Mouse (Mus musculus): ENCODE measurements around the gene Gm11444. TPM values are rescaled to one million over a fixed set of nuclear protein-coding genes. Genes with fewer than 3 reads are reported as not detected.
A peak's percentile ranks its signal among the peaks of the same experiment; 100 is the strongest.

Gm11444 gene
- polyA plus RNA-seq, 1 experiment, result not detected

DNA sequence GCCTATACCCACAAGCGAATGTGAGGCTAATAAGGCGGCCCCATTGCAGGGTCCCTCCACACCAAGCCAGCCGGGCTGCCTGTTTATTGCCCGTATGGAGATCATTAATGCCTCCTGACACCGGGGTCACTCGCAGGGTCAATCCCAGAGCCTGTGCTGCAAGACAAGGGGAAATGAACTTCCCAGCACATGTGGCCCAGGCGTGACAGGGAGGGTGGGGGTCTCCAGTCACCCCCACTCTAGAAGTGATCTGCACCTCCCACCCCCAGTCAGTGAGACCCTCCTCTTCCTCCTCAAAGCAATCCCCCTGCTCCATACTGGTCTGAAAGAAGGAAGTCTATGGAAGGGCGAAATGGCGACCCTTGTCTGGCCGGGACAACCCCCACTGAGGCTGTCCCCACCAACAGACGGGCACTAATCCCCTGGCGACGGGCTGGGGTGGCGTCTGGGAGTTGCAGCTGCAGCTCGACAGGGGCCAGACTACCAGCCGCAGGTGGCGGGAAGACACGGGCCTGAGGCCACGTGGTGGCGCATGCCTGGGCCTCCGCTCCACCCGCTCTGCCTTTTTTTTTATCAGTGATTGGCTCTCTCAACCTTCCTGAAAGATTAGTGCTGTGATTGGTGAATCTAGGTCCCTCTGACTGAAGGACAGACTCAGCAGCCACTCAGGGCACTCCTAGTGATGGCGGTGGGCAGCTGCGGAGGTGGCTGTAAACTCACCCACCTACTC is 26.1 kb upstream of the Gm11444 start:
- Histone ChIP-seq H3K27ac (ENCODE audit: insufficient read depth, low read length) (no peak overlapping the region), H3K4me1 (ENCODE audit: control insufficient read depth, insufficient read depth, low read length) (no peaks in the 10 kb centered on the region), H3K4me3 (ENCODE audit: insufficient read depth, low read length) (no peak overlapping the region)
- TF ChIP-seq POLR2A (IDR thresholded peaks at IDR 0.05; ENCODE audit: low read depth, low read length) (no peak), CTCF (IDR thresholded peaks at IDR 0.05; ENCODE audit: borderline replicate concordance, insufficient read depth, low read length) (no peak)

DNA sequence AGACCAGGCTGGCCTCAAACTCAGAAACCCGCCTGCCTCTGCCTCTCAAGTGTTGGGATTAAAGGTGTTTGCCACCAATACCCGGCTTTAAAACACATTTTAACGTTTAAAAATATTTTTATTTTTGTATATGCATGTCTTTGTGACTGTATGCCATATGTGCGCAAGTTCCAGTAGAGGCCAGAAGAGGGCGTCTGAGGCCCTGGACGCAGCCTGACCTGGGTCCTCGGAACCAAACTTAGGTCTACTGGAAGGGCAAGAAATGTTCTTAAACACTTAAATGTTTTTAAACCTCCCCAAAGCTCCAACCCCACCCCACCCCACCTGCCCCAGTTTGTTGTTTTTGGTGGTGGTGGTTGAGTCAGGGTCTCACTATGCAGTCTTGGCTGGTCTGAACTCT is 14.2 kb upstream of the Gm11444 start:
- no peaks in the 10 kb centered on the region for H3K4me1 ChIP-seq (ENCODE audit: control insufficient read depth, insufficient read depth, low read length)
- no peak overlapping the region for H3K4me3 ChIP-seq (ENCODE audit: insufficient read depth, low read length)
- TF ChIP-seq CTCF (IDR thresholded peaks at IDR 0.05; ENCODE audit: borderline replicate concordance, insufficient read depth, low read length) (peak; percentile 49; the same call in 1 of the 2 replicates), POLR2A (IDR thresholded peaks at IDR 0.05; ENCODE audit: low read depth, low read length) (no peak)
- H3K27ac ChIP-seq (ENCODE audit: insufficient read depth, low read length), result no peak overlapping the region

DNA sequence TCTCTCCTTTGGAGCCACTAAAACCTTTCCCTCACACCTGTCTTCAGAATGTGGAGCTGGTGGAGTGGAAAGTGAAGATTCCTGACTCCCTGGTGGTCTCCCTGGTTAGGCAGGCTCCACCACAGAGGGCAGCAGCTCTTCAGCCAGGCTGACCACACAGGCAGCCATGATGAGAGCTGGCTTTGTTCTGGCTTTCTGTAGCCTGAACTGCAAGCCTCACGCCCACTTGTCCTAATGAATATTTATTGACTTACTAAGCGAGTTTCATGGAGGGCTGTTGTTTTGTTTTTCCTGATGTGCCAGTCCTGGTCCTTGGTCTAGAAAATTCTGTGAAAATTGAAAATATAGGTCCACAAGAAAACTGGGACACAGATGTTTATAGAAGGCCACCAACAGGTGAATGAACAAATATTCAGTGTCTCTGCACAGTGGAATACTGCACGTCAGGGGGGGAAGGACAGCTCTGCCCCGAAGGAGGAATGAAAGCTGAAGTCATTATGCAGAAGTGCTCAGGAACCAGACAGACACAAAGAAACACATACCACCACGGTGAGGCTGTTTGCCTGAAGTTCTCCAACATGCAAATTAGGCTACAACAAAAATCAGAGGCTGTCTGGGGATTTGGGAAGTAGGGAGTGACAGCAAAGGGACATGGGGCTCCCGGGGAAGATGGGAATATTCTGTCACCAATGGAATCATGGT is 8.0 kb upstream of the Gm11444 start:
- Histone ChIP-seq H3K27ac (ENCODE audit: insufficient read depth, low read length) (no peak overlapping the region), H3K4me3 (ENCODE audit: insufficient read depth, low read length) (no peak overlapping the region), H3K4me1 (ENCODE audit: control insufficient read depth, insufficient read depth, low read length) (no peaks in the 10 kb centered on the region)
- no peak for TF ChIP-seq POLR2A (IDR thresholded peaks at IDR 0.05; ENCODE audit: low read depth, low read length)
- TF ChIP-seq CTCF (IDR thresholded peaks at IDR 0.05; ENCODE audit: borderline replicate concordance, insufficient read depth, low read length), result no peak

DNA sequence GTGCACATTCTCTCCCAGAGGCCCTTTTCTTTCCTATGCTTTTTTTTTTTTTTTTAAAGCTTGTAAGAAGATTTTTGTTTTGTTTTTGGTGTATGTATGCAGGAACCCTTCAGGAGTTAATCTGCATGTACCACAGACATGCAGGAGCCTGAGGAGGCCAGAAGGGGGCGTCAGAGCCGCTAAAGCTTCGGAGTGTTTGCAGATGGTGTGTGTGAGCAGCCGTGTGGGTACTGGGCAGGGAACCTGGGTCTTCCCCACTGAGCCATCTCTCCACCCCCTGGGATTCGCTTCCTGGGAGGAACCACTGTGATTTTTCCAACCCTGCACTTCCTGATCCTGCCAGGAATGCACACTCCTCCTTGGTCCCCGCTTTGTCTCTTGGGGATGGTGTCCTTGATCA is 625 bp upstream of the Gm11444 start:
- Histone ChIP-seq H3K27ac (ENCODE audit: insufficient read depth, low read length) (no peak overlapping the region), H3K4me3 (ENCODE audit: insufficient read depth, low read length) (no peak overlapping the region), H3K4me1 (ENCODE audit: control insufficient read depth, insufficient read depth, low read length) (no peaks in the 10 kb centered on the region)
- TF ChIP-seq CTCF (IDR thresholded peaks at IDR 0.05; ENCODE audit: borderline replicate concordance, insufficient read depth, low read length) (no peak), POLR2A (IDR thresholded peaks at IDR 0.05; ENCODE audit: low read depth, low read length) (no peak)

DNA sequence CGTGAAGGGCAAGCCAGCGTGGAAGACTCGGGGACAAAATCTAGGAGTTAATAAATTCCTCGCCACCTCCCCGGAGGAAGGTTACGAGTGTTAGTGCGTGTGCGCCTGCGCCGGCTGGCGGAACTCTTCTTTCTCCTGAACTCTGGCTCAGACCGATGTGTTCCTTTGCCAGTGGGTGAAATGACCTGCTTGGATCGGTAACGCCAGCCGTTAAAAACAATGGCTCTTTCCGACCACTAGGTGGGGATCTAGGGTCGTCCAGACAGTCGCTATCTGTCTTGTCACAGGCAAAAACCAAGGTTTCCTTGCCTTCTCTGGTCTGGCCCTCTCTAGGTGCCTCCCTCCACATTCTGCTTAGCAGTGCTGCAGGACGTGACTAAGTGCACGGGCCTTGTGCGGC is 1.1 kb downstream of the Gm11444 start:
- Histone ChIP-seq H3K4me1 (ENCODE audit: control insufficient read depth, insufficient read depth, low read length) (no peaks in the 10 kb centered on the region), H3K27ac (ENCODE audit: insufficient read depth, low read length) (no peak overlapping the region), H3K4me3 (ENCODE audit: insufficient read depth, low read length) (no peak overlapping the region)
- TF ChIP-seq CTCF (IDR thresholded peaks at IDR 0.05; ENCODE audit: borderline replicate concordance, insufficient read depth, low read length), result peak; percentile 43; the same call in 1 of the 2 replicates
- TF ChIP-seq POLR2A (IDR thresholded peaks at IDR 0.05; ENCODE audit: low read depth, low read length), result no peak

DNA sequence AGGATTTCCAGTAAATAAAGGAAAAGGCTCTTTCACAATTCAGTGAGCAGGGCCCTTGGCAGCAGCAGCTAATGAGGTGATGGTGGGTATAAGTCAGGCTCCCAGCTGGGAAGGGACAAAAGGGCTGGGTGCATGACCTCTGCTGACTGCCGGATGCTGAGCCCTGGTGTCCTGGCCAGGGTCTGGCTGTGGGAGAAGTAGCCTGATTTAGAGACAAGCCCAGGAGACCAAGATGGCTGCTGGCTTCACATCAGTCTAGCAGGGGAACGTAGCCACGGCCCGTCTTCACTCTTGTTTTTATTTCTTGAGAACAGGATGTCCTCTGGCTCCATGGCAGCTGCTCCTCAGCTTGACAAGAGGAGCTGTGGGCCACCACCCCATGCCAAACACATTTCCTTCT is 3.6 kb downstream of the Gm11444 start:
- Histone ChIP-seq H3K4me3 (ENCODE audit: insufficient read depth, low read length) (no peak overlapping the region), H3K27ac (ENCODE audit: insufficient read depth, low read length) (no peak overlapping the region), H3K4me1 (ENCODE audit: control insufficient read depth, insufficient read depth, low read length) (no peaks in the 10 kb centered on the region)
- no peak for TF ChIP-seq CTCF (IDR thresholded peaks at IDR 0.05; ENCODE audit: borderline replicate concordance, insufficient read depth, low read length)
- TF ChIP-seq POLR2A (IDR thresholded peaks at IDR 0.05; ENCODE audit: low read depth, low read length), result no peak

DNA sequence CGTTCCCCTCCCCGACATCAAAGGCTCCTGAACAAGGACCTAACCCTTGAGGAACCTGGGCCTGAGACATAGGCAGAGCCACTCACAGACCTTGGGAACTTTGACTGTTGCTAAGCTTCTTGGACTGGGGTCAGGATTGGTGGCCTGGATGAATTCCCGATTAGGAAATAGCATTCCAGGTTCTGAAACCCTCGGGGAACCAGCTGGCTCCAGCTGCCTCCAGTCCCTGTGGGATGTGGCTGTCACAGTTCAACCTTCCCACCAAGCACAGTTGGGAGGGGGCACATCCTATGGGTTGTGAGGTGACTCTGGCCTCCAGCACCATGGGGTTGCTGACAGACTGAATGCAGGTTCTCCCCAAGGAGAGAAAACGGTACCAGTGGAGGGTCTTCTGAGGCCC is 4.2 kb downstream of the Gm11444 start:
- no peaks in the 10 kb centered on the region for H3K4me1 ChIP-seq (ENCODE audit: control insufficient read depth, insufficient read depth, low read length)

DNA sequence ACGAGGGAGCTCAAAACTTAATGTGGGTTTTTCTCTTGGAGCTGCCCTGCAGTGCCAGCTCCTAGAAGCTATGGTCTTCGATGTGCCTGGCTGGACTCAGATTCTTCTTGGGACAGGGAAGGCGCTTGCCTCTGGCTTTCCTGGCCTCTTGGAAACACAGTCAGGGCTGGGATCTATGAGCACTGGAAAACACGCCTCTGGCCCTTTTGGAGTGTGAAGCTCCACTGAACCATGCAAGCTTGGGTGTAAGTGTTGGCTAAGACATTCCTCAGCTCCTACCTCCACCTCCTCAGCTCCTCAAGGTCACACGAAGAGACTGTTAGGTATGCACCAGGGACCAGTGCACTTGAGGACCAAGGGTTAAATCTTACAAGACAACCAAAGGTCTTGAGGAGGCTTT is 5.2 kb downstream of the Gm11444 start:
- H3K4me3 ChIP-seq (ENCODE audit: insufficient read depth, low read length), result no peak overlapping the region

More for the DNA sequence above, 4.2 kb downstream of the Gm11444 start:
- H3K27ac ChIP-seq (ENCODE audit: insufficient read depth, low read length), result no peak overlapping the region
- no peak overlapping the region for H3K4me3 ChIP-seq (ENCODE audit: insufficient read depth, low read length)
- no peak for TF ChIP-seq POLR2A (IDR thresholded peaks at IDR 0.05; ENCODE audit: low read depth, low read length)

DNA sequence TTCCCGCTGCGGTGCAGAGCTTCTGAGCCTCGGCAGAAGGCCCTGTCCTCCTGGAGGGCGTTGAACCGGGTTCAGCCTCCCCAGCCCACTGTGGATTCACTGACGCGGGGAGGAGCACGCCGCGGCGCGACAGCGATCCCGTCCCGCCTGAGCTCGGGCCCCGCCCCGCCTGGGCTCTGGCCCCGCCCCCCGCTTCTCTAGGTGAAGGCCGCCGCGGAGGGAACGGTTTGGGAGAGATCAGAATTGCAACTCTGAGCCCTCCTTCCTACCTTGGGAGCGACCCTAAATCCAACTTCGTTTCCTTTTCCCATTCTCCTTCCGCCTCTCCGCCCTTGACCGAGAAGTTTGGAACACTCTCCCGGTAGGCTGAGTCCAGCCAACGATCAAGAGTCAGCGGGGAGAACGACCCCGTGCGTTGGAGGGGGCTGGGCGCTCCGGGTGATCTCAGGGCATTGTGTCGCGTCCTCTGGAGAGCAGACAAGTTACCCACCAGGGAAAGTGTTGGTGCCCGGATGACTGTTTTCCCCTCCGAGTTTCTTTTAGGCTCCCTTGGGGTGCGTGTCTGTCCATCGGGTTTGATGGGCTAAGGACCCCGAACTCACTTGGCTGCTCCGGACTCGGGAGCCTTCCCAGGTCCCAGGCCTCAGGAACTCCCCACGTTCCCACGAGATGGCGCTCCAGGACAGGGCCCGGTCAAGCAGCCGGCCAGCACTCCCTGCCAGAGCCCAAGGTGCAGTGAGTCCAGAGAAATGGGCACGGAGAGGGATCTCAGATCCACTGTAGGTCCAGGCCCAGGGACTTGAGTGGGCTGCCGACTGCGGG is 5.8 kb downstream of the Gm11444 start:
- TF ChIP-seq CTCF (IDR thresholded peaks at IDR 0.05; ENCODE audit: borderline replicate concordance, insufficient read depth, low read length) (peak; percentile 78), POLR2A (IDR thresholded peaks at IDR 0.05; ENCODE audit: low read depth, low read length) (peak; percentile 68)
- no peaks in the 10 kb centered on the region for H3K4me1 ChIP-seq (ENCODE audit: control insufficient read depth, insufficient read depth, low read length)
- no peak overlapping the region for H3K27ac ChIP-seq (ENCODE audit: insufficient read depth, low read length)
- H3K4me3 ChIP-seq (ENCODE audit: insufficient read depth, low read length), result peak overlapping the region; percentile 63

More for the DNA sequence above, 5.2 kb downstream of the Gm11444 start:
- TF ChIP-seq POLR2A (IDR thresholded peaks at IDR 0.05; ENCODE audit: low read depth, low read length) (no peak), CTCF (IDR thresholded peaks at IDR 0.05; ENCODE audit: borderline replicate concordance, insufficient read depth, low read length) (no peak)
- Histone ChIP-seq H3K4me1 (ENCODE audit: control insufficient read depth, insufficient read depth, low read length) (no peaks in the 10 kb centered on the region), H3K27ac (ENCODE audit: insufficient read depth, low read length) (no peak overlapping the region)
